Mouse (Mus musculus): ENCODE measurements around the gene Tmco1.

The Tmco1 gene

GRCm38 (mm10) chr1:167368513-167368912 lies 60.3 kb downstream of the Tmco1 start:
- in situ Hi-C loops (cut with MboI; ENCODE audit: low sequenced_read_pairs) = no loop called here

DNA sequence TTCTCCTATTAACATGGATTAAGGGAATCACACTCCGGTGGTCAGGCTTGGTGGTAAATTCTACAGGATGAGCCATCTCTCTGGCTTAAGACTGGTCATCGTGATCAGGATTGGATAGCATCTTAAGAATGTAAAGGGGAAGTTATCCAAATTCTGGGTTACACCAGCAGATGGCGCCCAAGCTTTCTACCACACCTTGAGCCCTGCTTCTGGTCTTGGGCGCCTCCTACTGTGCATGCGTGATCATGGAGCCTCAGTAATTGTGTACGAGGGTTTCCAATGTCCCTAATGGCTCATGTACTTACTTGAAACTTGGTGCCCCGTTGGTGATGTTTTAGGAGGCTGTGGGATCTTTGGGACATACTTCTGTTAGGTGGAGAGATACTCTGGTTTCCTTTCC lies 61.7 kb downstream of the Tmco1 start:
- in situ Hi-C loops (cut with MboI; ENCODE audit: low sequenced_read_pairs) = no loop called here

- in situ Hi-C loops (cut with MboI; ENCODE audit: low sequenced_read_pairs) = no loop called here
These were observed 64.6 kb downstream of the Tmco1 start for GRCm38 (mm10) chr1:167372739-167373138.

DNA sequence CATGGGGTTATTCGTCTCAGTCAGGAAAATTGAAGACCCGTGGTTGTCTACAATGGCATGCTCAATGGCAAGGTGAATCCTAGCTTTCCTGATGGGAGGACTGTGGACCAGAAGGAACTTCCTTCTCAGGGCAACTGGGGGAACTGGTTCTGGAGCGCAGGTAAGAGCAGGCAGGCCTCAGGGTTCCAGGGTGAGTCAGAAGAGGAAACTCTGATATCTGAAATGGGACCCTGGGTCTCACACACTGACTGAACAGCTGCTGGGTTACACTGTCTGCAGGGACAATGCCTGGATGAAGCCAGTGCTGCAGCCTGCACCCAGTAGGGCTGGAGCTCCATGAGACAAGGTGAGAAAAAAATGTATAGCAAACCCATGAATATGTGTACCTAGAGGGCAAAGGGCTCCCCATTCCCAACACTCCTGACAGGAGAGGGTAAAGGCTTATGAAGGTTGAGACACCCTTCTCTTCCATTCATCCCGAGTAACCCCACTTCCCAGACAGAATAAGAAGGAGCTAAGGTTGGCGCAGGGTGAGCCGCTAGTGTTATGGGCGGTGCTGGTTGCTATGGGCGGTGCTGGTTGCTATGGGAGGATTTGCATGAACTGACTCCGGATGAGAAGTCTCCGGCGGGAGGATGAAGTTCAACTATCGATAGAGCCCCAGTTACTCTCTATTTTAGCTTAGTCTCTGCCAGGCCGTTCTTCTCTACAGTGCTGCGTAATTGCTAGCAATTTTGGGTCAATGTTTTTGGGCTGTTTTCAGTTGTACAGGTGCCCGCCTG lies 66.0 kb downstream of the Tmco1 start:
- in situ Hi-C loops (cut with MboI; ENCODE audit: low sequenced_read_pairs) = no loop called here

- in situ Hi-C loops (cut with MboI; ENCODE audit: low sequenced_read_pairs) = no loop called here
These were observed 66.8 kb downstream of the Tmco1 start for GRCm38 (mm10) chr1:167374942-167375341.

DNA sequence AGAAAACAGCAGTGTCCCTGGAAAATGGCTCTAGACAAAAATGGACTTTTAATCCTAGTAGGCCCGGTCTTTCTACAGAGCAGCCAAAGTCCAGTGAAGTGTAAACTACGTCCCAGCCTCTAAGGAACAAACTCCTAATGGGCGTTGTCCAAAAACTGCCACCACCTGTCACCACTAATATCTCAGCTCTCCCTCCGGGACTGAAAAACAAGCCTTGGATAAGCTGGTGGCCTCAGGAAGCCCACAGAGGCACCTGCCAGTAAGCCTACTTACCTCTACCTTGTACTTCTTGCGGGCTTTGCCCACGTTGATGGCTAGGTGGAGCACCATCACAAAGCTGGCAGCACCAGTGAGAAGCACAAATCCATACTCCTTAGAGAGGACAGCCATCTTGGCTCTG lies 69.8 kb downstream of the Tmco1 start:
- in situ Hi-C loops (cut with MboI; ENCODE audit: low sequenced_read_pairs) = no loop called here

- in situ Hi-C loops (cut with MboI; ENCODE audit: low sequenced_read_pairs) = no loop called here
These were observed 71.6 kb downstream of the Tmco1 start for GRCm38 (mm10) chr1:167379751-167380150.

DNA sequence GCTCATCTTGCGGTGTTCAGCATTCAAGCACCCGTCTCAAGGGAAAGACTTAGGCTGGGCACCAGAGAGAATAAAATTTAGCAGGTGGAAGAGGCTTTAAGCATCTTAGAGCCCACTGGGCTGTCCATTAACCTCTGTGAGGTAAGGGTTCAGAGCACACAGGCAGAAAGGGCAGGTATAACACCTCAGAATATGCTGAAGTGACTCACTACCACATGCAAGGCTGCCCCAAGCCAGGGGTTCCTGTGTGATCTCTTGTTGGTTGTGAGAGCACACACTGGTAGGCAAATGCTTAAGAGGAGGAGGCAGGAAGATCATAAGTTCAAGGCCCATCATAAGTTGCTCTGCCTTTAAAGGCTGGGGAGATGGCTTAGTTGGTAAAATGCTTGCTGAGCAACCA lies 72.0 kb downstream of the Tmco1 start:
- in situ Hi-C loops (cut with MboI; ENCODE audit: low sequenced_read_pairs) = no loop called here

GRCm38 (mm10) chr1:167381050-167382015 lies 73.2 kb downstream of the Tmco1 start:
- in situ Hi-C loops (cut with MboI; ENCODE audit: low sequenced_read_pairs) = no loop called here

DNA sequence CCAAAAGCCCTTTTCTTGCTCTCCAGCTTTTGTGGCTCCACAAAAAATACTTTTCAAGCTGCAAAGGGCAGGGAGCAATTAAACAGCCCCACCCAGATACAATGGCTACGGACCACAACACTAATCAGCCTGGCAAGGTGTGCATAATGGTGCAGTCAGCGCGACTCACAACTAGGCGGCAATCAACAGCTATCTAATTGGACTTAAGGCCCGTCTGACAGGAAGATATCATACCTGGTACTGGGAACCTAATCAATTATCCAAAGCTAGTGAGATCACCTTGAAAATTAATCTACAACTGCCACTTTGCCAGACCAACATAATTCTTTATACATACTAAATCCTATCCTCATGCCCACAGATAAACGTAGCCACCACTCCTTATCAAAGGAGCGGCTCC lies 74.1 kb downstream of the Tmco1 start:
- in situ Hi-C loops (cut with MboI; ENCODE audit: low sequenced_read_pairs) = no loop called here

DNA sequence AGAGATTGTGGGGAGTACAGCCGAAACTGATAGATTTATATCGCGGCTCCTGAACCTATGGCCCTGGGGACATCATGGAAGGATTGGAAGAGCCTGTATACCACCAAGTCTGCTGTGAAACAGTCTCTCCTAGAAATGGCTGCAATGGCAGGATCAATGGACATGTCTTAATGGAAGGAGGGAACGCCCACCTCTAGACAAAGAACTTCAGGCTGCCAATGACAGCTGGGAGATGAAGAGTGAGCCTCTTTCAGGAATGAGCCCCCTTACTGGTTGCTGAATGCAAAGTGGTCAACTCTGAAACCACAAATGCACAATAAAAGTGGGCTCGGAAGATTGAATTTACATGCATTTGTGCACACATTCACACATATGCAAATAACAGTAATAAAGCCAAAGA lies 74.6 kb downstream of the Tmco1 start:
- in situ Hi-C loops (cut with MboI; ENCODE audit: low sequenced_read_pairs) = no loop called here

GRCm38 (mm10) chr1:167383178-167383577 lies 75.0 kb downstream of the Tmco1 start:
- in situ Hi-C loops (cut with MboI; ENCODE audit: low sequenced_read_pairs) = no loop called here
